Mouse (Mus musculus) mesoderm, embryonic 11.5 days (tissue): Measurements from ENCODE around the gene Sgsm2.

Experiments used
- DNase-seq: peaks from one replicate; pipeline ENCODE4 v3.0.0-alpha.2; 2012; ENCODE audit warnings: low read depth, low spot score

The Sgsm2 gene

GRCm38 (mm10) chr11:74896901-74897677 is at the start of gene Sgsm2:
Gene Sgsm2, minus strand, starts transcription at chr11:74897060.
- peak; percentile 84 for DNase-seq

GRCm38 (mm10) chr11:74946348-74946747 is 49.5 kb upstream of the Sgsm2 start:
- peak; percentile 44 for DNase-seq

- no peak for DNase-seq
Observed at GRCm38 (mm10) chr11:74930391-74930790, 33.5 kb upstream of the Sgsm2 start.

- DNase-seq: no peak
Observed at GRCm38 (mm10) chr11:74929111-74929510, 32.3 kb upstream of the Sgsm2 start.

GRCm38 (mm10) chr11:74927236-74927725 is 30.4 kb upstream of the Sgsm2 start:
- no peak for DNase-seq

DNA sequence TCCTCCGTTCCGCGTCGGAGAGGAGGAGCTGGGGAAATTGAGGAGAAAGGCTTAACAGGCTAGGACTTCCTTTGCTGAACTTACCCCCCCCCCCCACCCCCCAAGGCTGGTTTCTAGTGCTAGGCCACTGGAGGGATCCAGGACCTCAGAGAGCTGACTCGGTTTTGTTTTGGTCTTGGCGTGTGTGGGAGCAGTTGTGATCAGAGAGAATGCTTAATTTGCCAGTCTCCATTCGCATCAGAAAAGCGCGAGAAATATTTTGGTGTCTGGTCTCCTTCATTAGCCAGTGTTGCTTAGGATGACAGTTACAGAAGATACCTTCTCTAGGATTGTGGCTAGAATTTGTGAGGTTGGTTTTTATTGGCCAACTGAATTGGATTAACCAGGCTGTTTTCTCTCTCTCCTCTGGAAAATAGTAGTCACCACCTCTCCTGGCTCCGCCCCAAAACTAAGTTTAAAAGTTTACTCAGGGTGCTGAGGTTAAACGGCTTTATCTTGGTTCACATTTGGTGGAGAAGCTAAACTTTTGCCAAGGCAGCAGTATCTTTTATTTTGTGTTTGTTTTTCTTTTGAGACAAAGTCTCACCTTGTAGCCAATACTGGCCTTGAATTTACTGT is 29.6 kb upstream of the Sgsm2 start:
- no peak for DNase-seq

DNA sequence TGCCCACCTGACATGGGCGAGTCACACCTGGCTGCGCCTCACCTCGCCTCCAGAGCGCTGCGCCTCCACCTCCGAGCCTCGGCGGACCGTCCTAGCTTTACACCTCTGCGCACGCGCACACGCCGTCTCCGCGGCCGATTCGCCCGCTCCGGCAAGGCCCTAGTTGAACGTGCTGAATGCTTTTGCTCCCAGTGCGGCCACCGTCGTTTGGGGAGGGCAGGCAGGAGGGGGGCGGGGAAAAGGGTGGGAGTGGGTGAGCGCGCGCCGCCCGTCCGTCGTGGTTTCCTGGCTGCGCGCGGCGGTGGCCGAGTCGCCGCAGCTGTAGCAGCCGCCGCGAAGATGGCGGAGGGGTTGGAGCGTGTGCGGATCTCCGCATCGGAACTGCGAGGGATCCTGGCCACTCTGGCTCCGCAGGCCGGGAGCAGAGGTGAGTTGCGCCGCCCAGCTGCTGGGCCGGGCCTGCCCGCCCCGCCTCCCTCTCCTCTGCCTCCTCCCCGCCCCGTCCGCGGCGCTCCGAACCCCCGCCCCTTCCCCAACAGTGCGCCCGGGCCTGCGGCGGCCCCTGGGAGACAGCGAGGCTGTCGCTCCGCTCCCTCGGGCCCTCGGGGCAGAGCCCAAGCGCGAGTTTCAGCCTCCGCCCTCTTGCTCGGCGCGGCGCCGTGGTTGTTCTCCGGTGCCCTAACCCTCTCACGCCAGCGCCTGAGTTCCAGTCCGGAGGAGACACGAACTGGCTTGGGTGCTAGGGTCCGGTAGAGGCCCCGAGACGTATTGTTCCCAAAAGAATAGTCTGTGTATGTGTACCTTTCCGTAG is 28.9 kb upstream of the Sgsm2 start, which contains the start of the genes Smg6 and Srr:
Gene Smg6, plus strand, starts transcription at position 247 of the 811 bp plus-strand sequence.
Gene Srr, minus strand, starts transcription at position 372 of the 811 bp plus-strand sequence.
- DNase-seq: peak; percentile 97

DNA sequence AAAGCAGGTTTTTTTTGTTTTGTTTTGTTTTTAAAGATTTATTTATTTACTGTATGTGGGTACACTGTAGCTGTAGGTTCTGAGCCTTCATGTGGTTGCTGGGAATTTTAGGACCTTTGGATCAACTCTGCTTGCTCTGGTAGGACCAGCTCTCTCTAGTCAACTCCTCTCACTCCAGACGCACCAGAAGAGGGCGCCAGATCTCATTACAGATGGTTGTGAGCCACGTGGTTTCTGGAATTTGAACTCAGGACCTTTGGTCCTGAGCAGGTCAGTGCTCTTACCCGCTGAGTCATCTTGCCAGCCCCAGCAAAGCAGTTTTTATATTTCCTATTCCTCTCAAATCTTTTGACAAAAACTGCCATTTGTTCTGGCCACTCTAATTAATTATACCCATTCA is 27.3 kb upstream of the Sgsm2 start:
- peak; percentile 13 for DNase-seq

GRCm38 (mm10) chr11:74919249-74919648 is 22.4 kb upstream of the Sgsm2 start:
- no peak for DNase-seq

DNA sequence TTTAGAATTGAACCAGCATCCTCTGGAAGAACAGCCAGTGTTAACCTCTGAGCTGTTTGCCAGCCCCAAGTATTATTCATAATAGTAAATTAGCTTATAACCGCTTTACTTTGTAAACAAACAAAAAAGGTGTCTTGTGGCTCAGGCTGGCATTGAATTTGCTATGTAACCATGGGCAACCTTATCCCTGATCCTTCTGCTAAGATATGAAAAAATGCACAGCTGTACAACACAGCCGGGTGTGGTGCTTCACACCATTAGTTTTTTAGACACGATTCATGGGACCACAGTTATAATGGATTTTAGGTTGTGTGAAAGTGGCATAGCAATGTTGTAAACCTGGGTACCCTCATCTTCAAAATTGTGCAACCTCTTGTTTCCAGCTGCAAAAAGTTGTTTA is 15.6 kb upstream of the Sgsm2 start:
- no peak for DNase-seq

GRCm38 (mm10) chr11:74909978-74910377 is 13.1 kb upstream of the Sgsm2 start:
- DNase-seq: no peak

DNA sequence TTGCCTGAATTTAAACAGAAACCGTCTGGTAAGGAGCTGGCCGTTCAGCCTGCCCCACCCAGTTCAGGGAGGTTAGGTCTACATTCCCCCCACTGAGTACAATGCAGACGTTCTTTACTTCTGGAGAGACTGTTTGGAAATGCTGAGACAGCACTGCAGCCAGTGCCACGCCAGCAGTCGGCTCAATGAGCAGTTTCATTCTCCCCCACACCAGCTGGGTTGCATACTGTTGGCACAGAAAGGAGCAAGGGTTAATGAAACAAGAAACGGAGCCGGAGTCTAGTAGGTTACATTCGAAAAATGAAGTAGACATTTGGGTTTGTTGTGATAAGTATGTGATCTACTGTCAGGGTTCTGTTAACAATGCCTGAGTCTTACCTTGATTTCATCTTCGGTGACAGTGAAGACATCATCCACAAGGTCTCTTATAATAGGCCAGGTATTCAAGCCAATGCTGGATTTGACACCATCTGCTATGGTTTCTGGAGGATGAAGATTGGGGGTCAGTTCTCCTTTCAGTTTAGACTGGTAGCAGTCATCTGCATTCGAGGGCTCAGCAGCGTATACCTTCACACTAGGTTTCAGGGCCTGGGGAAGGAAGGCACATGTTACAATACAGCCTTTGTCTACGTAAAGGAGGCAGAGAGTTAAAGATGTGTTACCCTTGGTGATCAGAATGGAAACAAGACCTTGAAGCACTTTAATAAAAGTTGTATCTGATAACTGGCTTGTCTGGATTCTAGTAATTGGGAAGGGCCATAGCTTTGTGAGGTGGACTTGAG is 11.9 kb upstream of the Sgsm2 start:
- DNase-seq: no peak

GRCm38 (mm10) chr11:74907850-74908249 is 11.0 kb upstream of the Sgsm2 start:
- DNase-seq: no peak

DNA sequence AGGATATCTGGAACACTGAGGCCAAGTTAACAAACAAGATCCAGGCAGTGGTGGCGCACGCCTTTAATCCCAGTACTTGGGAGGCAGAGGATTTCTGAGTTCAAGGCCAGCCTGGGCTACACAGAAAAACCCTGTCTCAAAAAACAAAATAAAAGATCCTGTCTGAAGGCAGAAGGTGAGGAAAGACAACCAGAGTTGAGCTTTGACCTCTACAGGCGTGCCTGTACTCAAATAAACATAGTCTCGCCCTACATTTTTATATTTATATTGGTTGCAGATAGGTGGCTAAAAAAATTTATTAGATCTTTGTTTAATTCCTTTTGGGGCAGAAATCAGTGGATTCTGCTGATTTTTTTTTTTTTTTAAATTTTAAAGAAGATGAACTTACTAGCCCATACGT is 5.6 kb upstream of the Sgsm2 start:
- no peak for DNase-seq

- no peak for DNase-seq
Observed at GRCm38 (mm10) chr11:74901555-74901954, 4.7 kb upstream of the Sgsm2 start.

DNA sequence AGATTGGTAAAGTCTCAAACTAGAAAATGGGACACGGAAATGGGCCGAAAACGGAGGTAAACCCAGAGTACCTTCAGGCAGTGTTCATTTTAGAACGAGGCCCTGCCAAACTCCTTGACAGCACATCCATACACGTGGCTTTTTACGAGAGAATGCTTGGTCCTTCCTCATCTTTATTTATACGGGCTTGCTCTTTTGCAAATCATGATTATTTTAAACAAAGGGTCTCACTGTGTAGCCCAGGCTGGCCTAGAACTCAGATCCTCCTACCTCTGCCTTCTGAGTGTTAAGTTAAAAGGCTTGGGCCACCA is 1.6 kb upstream of the Sgsm2 start:
- DNase-seq: no peak

DNA sequence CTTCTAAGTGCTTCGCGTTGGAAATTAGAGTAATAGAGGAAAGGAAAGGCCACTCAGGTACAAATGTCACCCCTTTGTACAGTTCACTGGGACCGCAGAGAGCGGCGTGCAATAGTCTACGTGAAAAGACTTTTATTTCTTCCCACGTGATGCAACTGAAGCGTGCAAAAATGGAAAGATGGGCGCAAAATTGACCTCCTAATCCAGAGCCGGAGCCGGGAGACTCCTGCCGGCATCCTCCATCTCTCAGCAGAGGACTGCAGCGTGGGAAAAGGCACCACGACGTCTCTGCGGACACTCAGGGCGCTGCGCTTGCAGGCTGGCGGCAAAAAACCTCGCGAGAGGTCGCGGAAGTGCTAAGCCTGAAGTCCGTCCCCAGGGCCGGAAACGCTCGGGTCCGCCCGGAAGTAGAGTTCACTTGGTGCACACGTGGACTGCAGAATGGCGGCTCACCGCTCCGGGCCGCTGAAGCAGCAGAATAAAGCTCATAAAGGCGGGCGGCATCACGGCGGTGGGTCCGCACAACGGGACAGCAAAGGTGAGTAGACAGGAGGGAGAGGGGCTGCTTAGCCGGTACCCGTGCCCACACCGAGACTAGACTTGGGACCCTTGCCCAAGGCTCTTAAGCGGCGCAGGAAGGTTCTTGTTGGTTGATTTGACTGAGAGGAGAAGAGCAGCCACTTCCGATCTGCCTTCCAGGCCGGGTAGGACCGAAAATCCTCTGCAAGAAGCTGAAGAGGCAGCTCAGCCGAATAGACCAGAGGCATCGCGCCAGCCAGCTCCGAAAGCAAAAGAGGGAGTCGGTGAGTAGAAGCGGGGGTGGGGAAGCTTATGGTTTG is 1.0 kb upstream of the Sgsm2 start, which contains the start of gene Tsr1:
Gene Tsr1, plus strand, starts transcription at position 394 of the 839 bp plus-strand sequence.
- peak; percentile 95 for DNase-seq

DNA sequence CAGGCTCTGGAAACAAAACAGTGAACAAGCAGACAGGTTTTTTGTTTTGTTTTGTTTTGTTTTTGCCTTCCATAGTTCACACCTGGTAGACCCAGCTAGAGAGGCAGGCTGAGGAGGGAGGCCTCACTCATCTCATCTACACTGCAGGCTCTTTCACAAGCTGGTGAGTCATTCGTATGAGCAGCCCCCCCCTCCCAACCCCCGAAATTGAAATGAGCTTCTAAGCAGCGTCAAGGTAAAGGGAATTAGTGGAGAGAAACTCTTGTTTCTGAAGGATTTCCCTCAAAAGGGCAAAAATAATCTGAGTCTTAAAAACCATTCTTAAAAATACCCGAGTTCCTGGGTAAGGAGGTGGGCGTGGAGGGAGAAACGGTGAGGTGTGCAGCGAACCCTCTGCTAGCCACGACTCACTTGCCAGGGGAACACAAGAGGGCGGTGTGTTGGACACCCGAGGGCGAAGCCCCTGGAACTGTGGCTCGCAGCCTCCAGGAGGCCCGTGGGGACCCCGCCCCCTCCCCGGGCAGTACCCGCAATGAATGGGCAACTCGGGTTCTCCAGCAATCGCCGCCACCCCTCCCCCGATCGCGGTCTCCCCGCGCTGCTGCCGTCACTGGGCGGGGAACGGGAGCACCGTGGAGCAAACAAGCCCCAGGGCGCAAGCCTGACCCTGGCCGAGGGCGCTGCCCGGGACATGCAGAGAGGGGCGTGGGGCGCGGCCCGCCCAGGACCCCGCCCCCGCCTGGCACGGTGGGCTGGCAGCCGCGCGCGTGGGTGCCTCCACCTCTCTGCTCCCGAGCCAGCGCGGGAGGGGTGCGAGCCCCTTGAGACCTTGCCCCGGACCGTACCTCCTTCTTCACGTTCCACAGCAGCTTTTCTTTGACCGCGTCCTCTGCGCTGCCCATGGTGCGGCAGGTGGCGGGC is 620 bp downstream of the Sgsm2 start:
- peak; percentile 54 for DNase-seq

- DNase-seq: no peak
Observed at GRCm38 (mm10) chr11:74894619-74895018, 2.2 kb downstream of the Sgsm2 start.
